Mouse (Mus musculus) stomach, postnatal 0 days (tissue): ENCODE data around the gene Ank3. TPM values are rescaled to one million over a fixed set of nuclear protein-coding genes. Genes with fewer than 3 reads are reported as not detected.

Experiments used
- ATAC-seq: fragments of 200-750 bp; cut with Nextera tagmentation; 2 replicates; pipeline ENCODE4 v1.8.0; 2017; ENCODE audit not compliant: low FRiP score, low TSS enrichment
- DNase-seq: peaks from one replicate; pipeline ENCODE4 v3.0.0-alpha.2; 2016; ENCODE audit warnings: low spot score
- H3K27ac ChIP-seq: fragments of 300-500 bp; sonication (generic); replicated peaks from 2 replicates; pipeline ENCODE4 v1.5.1; 2014; ENCODE audit warnings: mild to moderate bottlenecking, control low read depth
- H3K27me3 ChIP-seq: fragments of 300-500 bp; sonication (generic); 2 replicates; pipeline ENCODE4 v1.6.1; 2014; ENCODE audit warnings: low read length; ENCODE audit not compliant: control insufficient read depth, insufficient read depth
- H3K36me3 ChIP-seq: fragments of 300-500 bp; sonication (generic); 2 replicates; pipeline ENCODE4 v1.6.1; 2014; ENCODE audit warnings: low read length, mixed read lengths; ENCODE audit not compliant: control insufficient read depth, insufficient read depth
- H3K4me1 ChIP-seq: fragments of 300-500 bp; sonication (generic); replicated peaks from 2 replicates; pipeline ENCODE4 v1.6.1; 2014; ENCODE audit warnings: antibody characterized with exemption; ENCODE audit not compliant: control insufficient read depth, insufficient read depth
- H3K4me2 ChIP-seq: fragments of 300-500 bp; sonication (generic); replicated peaks from 2 replicates; pipeline ENCODE4 v1.6.1; 2014; ENCODE audit warnings: low read depth, mild to moderate bottlenecking, control low read depth, moderate library complexity
- H3K4me3 ChIP-seq: fragments of 300-500 bp; sonication (generic); 2 replicates; pipeline ENCODE4 v1.5.1; 2014; ENCODE audit warnings: low read depth, low read length, control low read depth
- H3K9ac ChIP-seq: fragments of 300-500 bp; sonication (generic); 2 replicates; pipeline ENCODE4 v1.6.1; 2014; ENCODE audit warnings: mild to moderate bottlenecking, low read length, control low read depth, mixed read lengths
- H3K9me3 ChIP-seq: fragments of 300-500 bp; sonication (generic); 2 replicates; pipeline ENCODE4 v1.6.1; 2016; ENCODE audit warnings: low read length; ENCODE audit not compliant: control insufficient read depth
- CTCF ChIP-seq: IDR thresholded peaks from 2 replicates; pipeline ENCODE4 v1.5.1; 2016; ENCODE audit warnings: antibody characterized with exemption, low read depth, mild to moderate bottlenecking, moderate library complexity
- EP300 ChIP-seq: optimal IDR thresholded peaks from 2 replicates; pipeline ENCODE3; 2016; ENCODE audit warnings: antibody characterized with exemption
- WGBS: fragments of 180-500 bp; shearing (Covaris S2); extraction: QIAGEN DNeasy Blood & Tissue Kit; methylation state at CpG from one replicate; pipeline ENCODE4 v1.1.7; 2014; 5-methylcytosine and 5-hydroxymethylcytosine counted together
- polyA plus RNA-seq: library from polyadenylated mRNA; unstranded; fragments of >200 nt; fragmentation: Nextera tagmentation; extraction: Ambion mirVana; gene quantifications from 2 replicates; pipeline ENCODE4 v1.2.1, GENCODE M21; 2015

Gene Ank3
- polyA plus RNA-seq, 1 experiment from 2014 or later, result 16.0 TPM

GRCm38 (mm10) chr10:69389511-69389910 lies 9.1 kb upstream of the Ank3 start:
- DNase-seq, result no peak

GRCm38 (mm10) chr10:69398197-69398762 lies 293 bp upstream of the Ank3 start:
- no peak overlapping the region for H3K27ac ChIP-seq
- ATAC-seq, result peak; percentile 35

More at GRCm38 (mm10) chr10:69389511-69389910, 9.1 kb upstream of the Ank3 start:
- H3K36me3 ChIP-seq, result no peaks in the 10 kb centered on the region
- TF ChIP-seq EP300 (no peak), CTCF (no peak)
- no peaks in the 10 kb centered on the region for H3K27me3 ChIP-seq
- 89% methylated on average over 4 of the region's 4 CpGs for WGBS
- no peak overlapping the region for H3K9ac ChIP-seq
- no peak overlapping the region for H3K4me2 ChIP-seq
- H3K4me3 ChIP-seq, result no peak overlapping the region
- no peak overlapping the region for H3K27ac ChIP-seq
- ATAC-seq, result no peak
- H3K9me3 ChIP-seq, result no peaks in the 10 kb centered on the region
- H3K4me1 ChIP-seq, result no peaks in the 10 kb centered on the region

GRCm38 (mm10) chr10:69399814-69400385 lies 1.3 kb downstream of the Ank3 start:
- Histone ChIP-seq H3K9ac (peak overlapping the region; percentile 76; the same call in 1 of the 2 replicates), H3K27me3 (no peaks in the 10 kb centered on the region), H3K36me3 (no peaks in the 10 kb centered on the region), H3K27ac (no peak overlapping the region), H3K4me3 (peak overlapping the region; percentile 68), H3K9me3 (no peaks in the 10 kb centered on the region), H3K4me1 (no peaks in the 10 kb centered on the region), H3K4me2 (peak overlapping the region; percentile 100)
- no peak for TF ChIP-seq EP300
- no peak for TF ChIP-seq CTCF
- ATAC-seq (no peak), DNase-seq (peak; percentile 35)
- 7% methylated on average over 17 of the region's 17 CpGs for WGBS

More at GRCm38 (mm10) chr10:69398197-69398762, 293 bp upstream of the Ank3 start:
- TF ChIP-seq CTCF (no peak), EP300 (no peak)
- DNase-seq, result peak; percentile 25
- no peaks in the 10 kb centered on the region for H3K27me3 ChIP-seq
- no peaks in the 10 kb centered on the region for H3K9me3 ChIP-seq
- under 1% methylated on average over 26 of the region's 26 CpGs for WGBS
- H3K4me2 ChIP-seq, result peak overlapping the region; percentile 100
- H3K4me1 ChIP-seq, result no peaks in the 10 kb centered on the region
- H3K36me3 ChIP-seq, result no peaks in the 10 kb centered on the region
- peak overlapping the region; percentile 76 for H3K9ac ChIP-seq
- peak overlapping the region; percentile 68 for H3K4me3 ChIP-seq

- H3K4me2 ChIP-seq, result no peak overlapping the region
- H3K4me3 ChIP-seq, result no peak overlapping the region
- no peak for TF ChIP-seq EP300
- no peak for TF ChIP-seq CTCF
- no peak for ATAC-seq
- no peaks in the 10 kb centered on the region for H3K4me1 ChIP-seq
- DNase-seq, result no peak
- H3K27me3 ChIP-seq, result no peaks in the 10 kb centered on the region
- no peaks in the 10 kb centered on the region for H3K36me3 ChIP-seq
- no peak overlapping the region for H3K27ac ChIP-seq
- no peak overlapping the region for H3K9ac ChIP-seq
- no peaks in the 10 kb centered on the region for H3K9me3 ChIP-seq
- WGBS, result 59% methylated on average over 4 of the region's 4 CpGs
Observed at GRCm38 (mm10) chr10:69405431-69405830, 6.9 kb downstream of the Ank3 start.

- Histone ChIP-seq H3K4me3 (no peak overlapping the region), H3K27me3 (no peaks in the 10 kb centered on the region), H3K9me3 (no peaks in the 10 kb centered on the region), H3K4me2 (no peak overlapping the region), H3K27ac (no peak overlapping the region), H3K4me1 (no peaks in the 10 kb centered on the region), H3K9ac (no peak overlapping the region), H3K36me3 (no peaks in the 10 kb centered on the region)
- TF ChIP-seq EP300 (no peak), CTCF (no peak)
- WGBS, result 36% methylated on average over 12 of the region's 12 CpGs
- no peak for DNase-seq
- ATAC-seq, result peak; percentile 47; the same call in 1 of the 2 replicates
Observed at GRCm38 (mm10) chr10:69414888-69415287, 16.3 kb downstream of the Ank3 start.

GRCm38 (mm10) chr10:69418716-69419115 lies 20.1 kb downstream of the Ank3 start:
- Histone ChIP-seq H3K4me1 (no peaks in the 10 kb centered on the region), H3K36me3 (no peaks in the 10 kb centered on the region), H3K27me3 (no peaks in the 10 kb centered on the region), H3K4me2 (no peak overlapping the region), H3K9me3 (no peaks in the 10 kb centered on the region), H3K4me3 (no peak overlapping the region), H3K9ac (no peak overlapping the region), H3K27ac (no peak overlapping the region)
- no peak for ATAC-seq
- 67% methylated on average over 8 of the region's 8 CpGs for WGBS
- no peak for TF ChIP-seq EP300
- DNase-seq, result no peak
